Mouse (Mus musculus) CH12.LX (cell line): Measurements from ENCODE around the gene Cldn11. TPM values are rescaled to one million over a fixed set of nuclear protein-coding genes. Genes with fewer than 3 reads are reported as not detected.

Experiments used
- DNase-seq: peaks from one replicate; pipeline ENCODE4 v3.0.0-alpha.2; 2013; ENCODE audit errors: extremely low read depth
- H3K27ac ChIP-seq: 2 replicates; pipeline ENCODE4 v1.5.1; 2012; ENCODE audit warnings: low read depth, mild to moderate bottlenecking, control low read depth, moderate library complexity; ENCODE audit not compliant: insufficient read depth
- H3K27me3 ChIP-seq: replicated peaks from 2 replicates; pipeline ENCODE3; 2012; ENCODE audit warnings: inconsistent platforms
- H3K36me3 ChIP-seq, 2 experiments: replicated peaks in 1 of 2; 2 replicates each; pipeline versions ENCODE3 to v1.6.1; 2012; ENCODE audit warnings: inconsistent platforms in 1 of 2, low read length in 1 of 2, mild to moderate bottlenecking in 1 of 2, mixed read lengths in 1 of 2, moderate library complexity in 1 of 2; ENCODE audit not compliant: control insufficient read depth in 1 of 2, insufficient read depth in 1 of 2
- H3K4me1 ChIP-seq, 2 experiments: 2 replicates each; pipeline ENCODE4 v1.6.1; 2012; ENCODE audit warnings: inconsistent platforms in 1 of 2, moderate library complexity in 1 of 2; ENCODE audit not compliant: insufficient read depth in 2 of 2, control insufficient read depth in 1 of 2
- H3K4me2 ChIP-seq: 2 replicates; pipeline ENCODE4 v1.6.1; 2012; ENCODE audit warnings: low read depth, mild to moderate bottlenecking, control low read depth; ENCODE audit not compliant: poor library complexity, insufficient read depth, severe bottlenecking
- H3K4me3 ChIP-seq, 3 experiments: fragments of 150-350 bp in 1 of 3; sonication (generic) in 1 of 3; replicated peaks in 1 of 3; 2 replicates each; pipeline versions ENCODE3 to v1.5.1; 2011 to 2012; ENCODE audit warnings: low read depth in 2 of 3, low read length in 2 of 3, mild to moderate bottlenecking in 2 of 3, moderate library complexity in 2 of 3, control low read depth in 1 of 3, improper control_type of control experiment in 1 of 3, inconsistent platforms in 1 of 3, mixed read lengths in 1 of 3; ENCODE audit not compliant: poor library complexity in 1 of 3
- H3K79me2 ChIP-seq: replicated peaks from 2 replicates; pipeline ENCODE4 v1.6.1; 2012; ENCODE audit warnings: mild to moderate bottlenecking, moderate library complexity; ENCODE audit not compliant: control insufficient read depth, poor library complexity, insufficient read depth, severe bottlenecking; ENCODE audit errors: extremely low read depth
- H3K9ac ChIP-seq: 2 replicates; pipeline ENCODE4 v1.6.1; 2012; ENCODE audit warnings: low read depth, mild to moderate bottlenecking, control low read depth, moderate library complexity; ENCODE audit not compliant: insufficient read depth
- H3K9me3 ChIP-seq: replicated peaks from 2 replicates; pipeline ENCODE3; 2012; ENCODE audit warnings: low read length, inconsistent platforms, mixed read lengths
- BHLHE40 ChIP-seq: IDR thresholded peaks from 2 replicates; pipeline ENCODE4 v1.6.1; 2011; ENCODE audit warnings: mild to moderate bottlenecking, low read depth, low read length, improper control_type of control experiment
- CHD1 ChIP-seq: IDR thresholded peaks from 2 replicates; pipeline ENCODE4 v1.6.1; 2012; ENCODE audit warnings: low read depth, low read length, improper control_type of control experiment, inconsistent platforms
- CHD2 ChIP-seq: IDR thresholded peaks from 2 replicates; pipeline ENCODE4 v1.6.1; 2011; ENCODE audit warnings: low read length, improper control_type of control experiment
- CTCF ChIP-seq, 2 experiments: IDR thresholded peaks in 1 of 2; conservative IDR thresholded peaks in 1 of 2; 2 replicates each; pipeline ENCODE4 v1.5.1; 2011 to 2012; ENCODE audit warnings: low read depth in 2 of 2, low read length in 2 of 2, improper control_type of control experiment in 1 of 2, inconsistent platforms in 1 of 2, mild to moderate bottlenecking in 1 of 2, moderate library complexity in 1 of 2
- E2F4 ChIP-seq: IDR thresholded peaks from 2 replicates; pipeline ENCODE4 v1.6.1; 2011; ENCODE audit warnings: low read depth, low read length, improper control_type of control experiment; ENCODE audit not compliant: insufficient replicate concordance
- ELF1 ChIP-seq: IDR thresholded peaks from 2 replicates; pipeline ENCODE4 v1.6.1; 2014; ENCODE audit warnings: low read depth, mild to moderate bottlenecking, inconsistent platforms, low read length, improper control_type of control experiment
- EP300 ChIP-seq: IDR thresholded peaks from 2 replicates; pipeline ENCODE4 v1.6.1; 2011; ENCODE audit warnings: low read length, improper control_type of control experiment
- ETS1 ChIP-seq: conservative IDR thresholded peaks from 2 replicates; pipeline ENCODE4 v1.6.1; 2012; ENCODE audit warnings: low read depth, mild to moderate bottlenecking, inconsistent platforms, low read length, improper control_type of control experiment, moderate library complexity
- GABPA ChIP-seq: IDR thresholded peaks from 2 replicates; pipeline ENCODE4 v1.6.1; 2012; ENCODE audit warnings: low read depth, low read length, improper control_type of control experiment, inconsistent platforms; ENCODE audit not compliant: insufficient replicate concordance
- HCFC1 ChIP-seq: IDR thresholded peaks from 2 replicates; pipeline ENCODE4 v1.6.1; 2012; ENCODE audit warnings: low read depth, mild to moderate bottlenecking, inconsistent platforms, low read length, improper control_type of control experiment
- IRF4 ChIP-seq: IDR thresholded peaks from 2 replicates; pipeline ENCODE4 v1.6.1; 2014; ENCODE audit warnings: low read depth, mild to moderate bottlenecking, inconsistent platforms, low read length, improper control_type of control experiment
- JUN ChIP-seq: IDR thresholded peaks from 2 replicates; pipeline ENCODE4 v1.6.1; 2011; ENCODE audit warnings: low read depth, mild to moderate bottlenecking, low read length, improper control_type of control experiment, moderate library complexity; ENCODE audit not compliant: insufficient read depth
- JUND ChIP-seq: conservative IDR thresholded peaks from 2 replicates; pipeline ENCODE4 v1.6.1; 2011; ENCODE audit warnings: low read depth, low read length, improper control_type of control experiment
- KAT2A ChIP-seq: IDR thresholded peaks from 2 replicates; pipeline ENCODE4 v1.6.1; 2012; ENCODE audit warnings: low read length, improper control_type of control experiment, inconsistent platforms; ENCODE audit not compliant: insufficient replicate concordance
- MAFK ChIP-seq: IDR thresholded peaks from 2 replicates; pipeline ENCODE4 v1.6.1; 2011; ENCODE audit warnings: low read length, improper control_type of control experiment; ENCODE audit not compliant: insufficient replicate concordance
- MAX ChIP-seq: IDR thresholded peaks from 2 replicates; pipeline ENCODE4 v1.6.1; 2011; ENCODE audit warnings: low read length, improper control_type of control experiment
- MAZ ChIP-seq: IDR thresholded peaks from 2 replicates; pipeline ENCODE4 v1.6.1; 2012; ENCODE audit warnings: low read depth, mild to moderate bottlenecking, inconsistent platforms, low read length, improper control_type of control experiment, moderate library complexity
- MEF2A ChIP-seq: IDR thresholded peaks from 2 replicates; pipeline ENCODE4 v1.6.1; 2014; ENCODE audit warnings: low read depth, mild to moderate bottlenecking, inconsistent platforms, low read length, improper control_type of control experiment, borderline replicate concordance
- MXI1 ChIP-seq: IDR thresholded peaks from 2 replicates; pipeline ENCODE4 v1.6.1; 2011; ENCODE audit warnings: mild to moderate bottlenecking, low read depth, low read length, improper control_type of control experiment
- MYC ChIP-seq: IDR thresholded peaks from 2 replicates; pipeline ENCODE4 v1.6.1; 2011; ENCODE audit warnings: low read depth, mild to moderate bottlenecking, improper control_type of control experiment, low read length
- NELFE ChIP-seq: IDR thresholded peaks from 2 replicates; pipeline ENCODE4 v1.6.1; 2011; ENCODE audit warnings: low read depth, low read length, improper control_type of control experiment
- NRF1 ChIP-seq: IDR thresholded peaks from 2 replicates; pipeline ENCODE4 v1.6.1; 2014; ENCODE audit warnings: low read depth, mild to moderate bottlenecking, inconsistent platforms, low read length, improper control_type of control experiment, moderate library complexity
- PAX5 ChIP-seq: IDR thresholded peaks from 2 replicates; pipeline ENCODE4 v1.6.1; 2012; ENCODE audit warnings: low read length, inconsistent platforms, mixed read lengths
- POLR2A ChIP-seq: IDR thresholded peaks from 2 replicates; pipeline ENCODE4 v1.6.1; 2011; ENCODE audit warnings: low read depth, mild to moderate bottlenecking, improper control_type of control experiment, low read length
- POLR2AphosphoS2 ChIP-seq: IDR thresholded peaks from 2 replicates; pipeline ENCODE4 v1.6.1; 2011; ENCODE audit warnings: low read depth, low read length, improper control_type of control experiment
- RAD21 ChIP-seq: IDR thresholded peaks from 2 replicates; pipeline ENCODE4 v1.6.1; 2011; ENCODE audit warnings: low read depth, mild to moderate bottlenecking, low read length, improper control_type of control experiment, moderate library complexity
- RCOR1 ChIP-seq: conservative IDR thresholded peaks from 2 replicates; pipeline ENCODE4 v1.6.1; 2012; ENCODE audit warnings: low read depth, mild to moderate bottlenecking, inconsistent platforms, low read length, improper control_type of control experiment
- SIN3A ChIP-seq: IDR thresholded peaks from 2 replicates; pipeline ENCODE4 v1.6.1; 2012; ENCODE audit warnings: low read length, improper control_type of control experiment, inconsistent platforms
- SMC3 ChIP-seq: IDR thresholded peaks from 2 replicates; pipeline ENCODE4 v1.6.1; 2011; ENCODE audit warnings: low read depth, low read length, improper control_type of control experiment
- TBP ChIP-seq: conservative IDR thresholded peaks from 2 replicates; pipeline ENCODE4 v1.6.1; 2011; ENCODE audit warnings: low read depth, low read length, improper control_type of control experiment
- TCF12 ChIP-seq: IDR thresholded peaks from 2 replicates; pipeline ENCODE4 v1.6.1; 2014; ENCODE audit warnings: low read depth, mild to moderate bottlenecking, inconsistent platforms, low read length, improper control_type of control experiment
- UBTF ChIP-seq: IDR thresholded peaks from 2 replicates; pipeline ENCODE4 v1.6.1; 2012; ENCODE audit warnings: low read depth, mild to moderate bottlenecking, inconsistent platforms, low read length, improper control_type of control experiment, moderate library complexity
- USF1 ChIP-seq: IDR thresholded peaks from 2 replicates; pipeline ENCODE4 v1.6.1; 2014; ENCODE audit warnings: low read depth, mild to moderate bottlenecking, inconsistent platforms, low read length, improper control_type of control experiment
- USF2 ChIP-seq: conservative IDR thresholded peaks from 2 replicates; pipeline ENCODE4 v1.6.1; 2011; ENCODE audit warnings: low read depth, low read length, improper control_type of control experiment
- ZC3H11A ChIP-seq: IDR thresholded peaks from 2 replicates; pipeline ENCODE4 v1.6.1; 2012; ENCODE audit warnings: low read depth, mild to moderate bottlenecking, inconsistent platforms, low read length, improper control_type of control experiment
- ZKSCAN1 ChIP-seq: IDR thresholded peaks from 2 replicates; pipeline ENCODE4 v1.6.1; 2012; ENCODE audit warnings: low read depth, inconsistent platforms, low read length, improper control_type of control experiment, borderline replicate concordance
- ZMIZ1 ChIP-seq: IDR thresholded peaks from 2 replicates; pipeline ENCODE4 v1.6.1; 2012; ENCODE audit warnings: low read depth, mild to moderate bottlenecking, inconsistent platforms, low read length, improper control_type of control experiment
- ZNF384 ChIP-seq: IDR thresholded peaks from 2 replicates; pipeline ENCODE4 v1.6.1; 2012; ENCODE audit warnings: low read depth, low read length, improper control_type of control experiment, inconsistent platforms
- dilution Hi-C: fragments of 300-500 bp; cut with MboI; formaldehyde crosslinking; loops from 2 replicates; pipeline ENCODE4 v1.14.3; 2020; ENCODE audit warnings: low sequenced_read_pairs; ENCODE audit not compliant: extremely low pct_unique_long_range_greater_than_20kb, extremely low pct_ligation_motif_present
- in situ Hi-C: fragments of 300-500 bp; cut with MboI; formaldehyde crosslinking; loops from 3 replicates; pipeline ENCODE4 v1.14.3; 2019; ENCODE audit warnings: low sequenced_read_pairs, low pct_ligation_motif_present, low pct_unique_long_range_greater_than_20kb, mixed read lengths
- polyA plus RNA-seq: library from polyadenylated mRNA; unstranded; fragments of >175 nt; gene quantifications from 2 replicates; pipeline ENCODE4 v1.2.1, GENCODE M21; 2012; ENCODE audit warnings: low read depth; ENCODE audit not compliant: insufficient read length
- total RNA-seq, 2 experiments: library from RNA; depleted of rRNA; stranded (reverse); fragments of 300-350 nt in 1 of 2; fragments of >200 nt in 1 of 2; gene quantifications; 2 replicates each; pipeline ENCODE4 v1.2.3; 2012 to 2014

Cldn11 gene
- total and polyA plus RNA-seq, 3 experiments, result not detected

DNA sequence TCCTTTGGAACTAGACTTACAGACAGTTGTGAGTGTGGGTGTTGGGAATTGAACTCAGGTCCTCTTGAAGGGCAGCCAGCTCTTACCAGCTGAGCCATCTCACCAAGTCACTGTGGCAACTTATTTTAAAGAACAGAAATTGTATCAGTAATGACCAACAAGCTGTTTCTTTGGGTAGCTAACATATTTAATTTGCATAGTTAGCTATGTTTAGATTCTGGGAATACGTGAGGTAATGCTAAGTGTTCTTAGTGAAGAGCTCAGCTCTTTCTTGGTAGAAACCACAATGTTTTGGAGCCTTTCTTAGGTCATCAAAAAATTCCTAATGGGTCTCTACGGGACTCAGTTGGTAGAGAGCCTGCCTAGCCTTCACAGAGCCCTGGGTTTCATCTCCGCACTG lies 48.9 kb upstream of the Cldn11 start:
- DNase-seq, result no peak
- dilution Hi-C loops (no loop called here), in situ Hi-C loops (loop anchor here (5.0 kb wide), 2 partner anchors 34 to 36 kb away; no protein-coding TSS in a partner anchor)
- Histone ChIP-seq H3K27me3 (no peaks in the 10 kb centered on the region), H3K4me1 (peaks cover 9 to 71% of the 10 kb centered on the region in 2 experiments), H3K36me3 (peaks cover 0 to 10% of the 10 kb centered on the region in 2 experiments), H3K27ac (peak overlapping the region; percentile 56), H3K79me2 (peaks cover 60% of the 10 kb centered on the region), H3K9ac (peak overlapping the region; percentile 64; the same call in 1 of the 2 replicates), H3K9me3 (no peaks in the 10 kb centered on the region), H3K4me3 (no peak overlapping the region), H3K4me2 (peak overlapping the region; percentile 81)
- TF ChIP-seq ZNF384 (peak; percentile 11; the same call in 1 of the 2 replicates), IRF4 (peak; percentile 79), MAX (no peak), ETS1 (peak; percentile 89), KAT2A (no peak), ZKSCAN1 (no peak), NRF1 (no peak), MYC (peak; percentile 52; the same call in 1 of the 2 replicates), MXI1 (no peak), BHLHE40 (peak; percentile 69), SIN3A (peak; percentile 71), RCOR1 (peak; percentile 28; the same call in 1 of the 2 replicates), MAFK (peak; percentile 79; the same call in 1 of the 2 replicates), SMC3 (no peak; the same call in none of the 2 replicates), RAD21 (no peak), USF2 (no peak), USF1 (no peak), PAX5 (no peak), POLR2AphosphoS2 (no peak; the same call in 1 of the 2 replicates), GABPA (no peak), MEF2A (peak; percentile 91), TBP (peak; percentile 91), MAZ (no peak), ZMIZ1 (no peak), EP300 (peak; percentile 86), NELFE (no peak), UBTF (no peak), CHD1 (no peak), CHD2 (0 out of 2 replicates have a peak, but pooled peaks have one; percentile 28), HCFC1 (peak; percentile 43), JUND (peak; percentile 73), ZC3H11A (no peak), ELF1 (no peak), POLR2A (no peak), JUN (peak; percentile 86), E2F4 (0 out of 2 replicates have a peak, but pooled peaks have one; percentile 43), TCF12 (peak; percentile 50; the same call in 1 of the 2 replicates), CTCF (conservative IDR thresholded peaks at IDR 0.05 in 1 of 2, IDR thresholded peaks at IDR 0.05 in 1 of 2; ENCODE audit: low read depth in 2 of 2, low read length in 2 of 2) (no peak)
